Mouse (Mus musculus): Measurements from ENCODE around the gene Trap1a. TPM values are rescaled to one million over a fixed set of nuclear protein-coding genes. Genes with fewer than 3 reads are reported as not detected.

The Trap1a gene
- not detected for polyA plus RNA-seq (2017; shearing (Covaris generic))

DNA sequence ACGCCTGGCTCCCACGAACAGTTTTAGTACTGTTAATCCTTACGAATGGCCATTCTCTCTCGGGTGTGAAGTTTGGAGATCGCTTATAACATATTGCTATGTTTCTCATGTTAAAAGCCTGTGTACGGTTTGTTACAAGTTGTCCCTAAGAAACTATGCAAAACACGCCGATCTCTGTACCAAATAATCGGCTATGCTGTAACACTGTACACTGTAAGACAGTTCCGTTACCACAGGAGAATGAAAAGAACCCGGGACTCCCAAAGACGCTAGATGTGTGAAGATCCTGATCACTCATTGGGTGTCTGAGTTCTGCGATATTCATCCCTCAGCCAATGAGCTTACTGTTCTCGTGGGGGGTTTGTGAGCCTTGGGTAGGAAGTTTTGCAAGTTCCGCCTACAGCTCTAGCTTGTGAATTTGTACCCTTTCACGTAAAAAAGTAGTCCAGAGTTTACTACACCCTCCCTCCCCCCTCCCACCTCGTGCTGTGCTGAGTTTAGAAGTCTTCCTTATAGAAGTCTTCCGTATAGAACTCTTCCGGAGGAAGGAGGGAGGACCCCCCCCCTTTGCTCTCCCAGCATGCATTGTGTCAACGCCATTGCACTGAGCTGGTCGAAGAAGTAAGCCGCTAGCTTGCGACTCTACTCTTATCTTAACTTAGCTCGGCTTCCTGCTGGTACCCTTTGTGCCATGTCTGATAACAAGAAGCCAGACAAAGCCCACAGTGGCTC, at the start of gene Trap1a:
TSS of gene Trap1a (plus strand) at position 421 of the 732 bp plus-strand sequence.

Other genes with a start within 250 kb of the Trap1a start
- not detected for gene Serpina7, start 248.4 kb upstream of the Trap1a start, polyA plus RNA-seq (2017; shearing (Covaris generic))
- gene 4930513O06Rik, start 247.4 kb upstream of the Trap1a start, polyA plus RNA-seq (2017; shearing (Covaris generic)) = not detected
- not detected for gene 4933428M09Rik, start 154.5 kb upstream of the Trap1a start, polyA plus RNA-seq (2017; shearing (Covaris generic))
- gene Mum1l1, start 123.6 kb upstream of the Trap1a start, polyA plus RNA-seq (2017; shearing (Covaris generic)) = not detected
- not detected for gene D330045A20Rik, start 146.7 kb downstream of the Trap1a start, polyA plus RNA-seq (2017; shearing (Covaris generic))
- gene Rnf128, start 229.6 kb downstream of the Trap1a start, polyA plus RNA-seq (2017; shearing (Covaris generic)) = 0.88 TPM